Mouse (Mus musculus) liver, postnatal 0 days (tissue): ENCODE measurements around the gene Cdkn3.
"Not testable (repeated sequence)": the region's sequence is repeated elsewhere in the genome, so short reads cannot be mapped to it uniquely, and the experiment has no call there.

Experiments used
- CTCF ChIP-seq: sonication (generic); IDR thresholded peaks from 2 replicates; pipeline ENCODE4 v1.5.1; 2016; ENCODE audit warnings: antibody characterized with exemption, low read depth
- EP300 ChIP-seq: IDR thresholded peaks from 2 replicates; pipeline ENCODE4 v1.6.1; 2016; ENCODE audit warnings: antibody characterized with exemption, low read depth, mild to moderate bottlenecking

- TF ChIP-seq EP300, CTCF: not testable (repeated sequence)
Observed at GRCm38 (mm10) chr14:46754371-46754770, 6.0 kb upstream of the Cdkn3 start.
